Mouse (Mus musculus) megakaryocyte-erythroid progenitor cell, adult 5-6 weeks (primary cell): ENCODE results near the gene Trp53i13. TPM values are rescaled to one million over a fixed set of nuclear protein-coding genes. Genes with fewer than 3 reads are reported as not detected.

ENCODE experiments used
- ATAC-seq: replicated peaks from 2 replicates; pipeline ENCODE4 v1.8.0; 2016; ENCODE audit warnings: mild to moderate bottlenecking, inconsistent platforms; ENCODE audit not compliant: severe bottlenecking, poor library complexity, low FRiP score, low TSS enrichment
- total RNA-seq, 2 experiments: library from RNA; stranded (forward) in 1 of 2; stranded (reverse) in 1 of 2; fragments of 200-1000, 215-1000 nt in 1 of 2; fragments of >200 nt in 1 of 2; fragmentation: Nextera tagmentation in 1 of 2; gene quantifications; 2 replicates each; pipeline ENCODE4 v1.2.3; 2014 to 2017

Trp53i13 gene
- total RNA-seq, 2 experiments from 2014 or later: 0.66 to 11.1 TPM

DNA sequence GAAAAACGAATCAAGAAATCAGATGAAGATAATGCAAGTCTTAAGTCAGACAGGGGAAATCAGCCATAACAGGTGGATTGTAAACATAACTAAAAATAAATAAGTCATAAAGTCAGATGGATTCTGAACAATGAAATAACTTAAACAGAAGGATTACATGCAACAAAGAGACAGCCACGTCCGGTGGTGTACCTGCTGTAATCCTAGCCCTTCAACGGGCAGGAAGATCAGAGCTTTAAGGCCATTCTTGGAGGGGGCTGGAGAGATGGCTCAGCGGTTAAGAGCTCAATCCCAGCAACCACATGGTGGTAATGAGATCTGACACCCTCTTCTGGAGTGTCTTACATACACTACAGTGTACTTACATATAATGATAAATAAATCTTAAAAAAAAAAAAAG lies 4.4 kb downstream of the Trp53i13 start:
- ATAC-seq: no peak

DNA sequence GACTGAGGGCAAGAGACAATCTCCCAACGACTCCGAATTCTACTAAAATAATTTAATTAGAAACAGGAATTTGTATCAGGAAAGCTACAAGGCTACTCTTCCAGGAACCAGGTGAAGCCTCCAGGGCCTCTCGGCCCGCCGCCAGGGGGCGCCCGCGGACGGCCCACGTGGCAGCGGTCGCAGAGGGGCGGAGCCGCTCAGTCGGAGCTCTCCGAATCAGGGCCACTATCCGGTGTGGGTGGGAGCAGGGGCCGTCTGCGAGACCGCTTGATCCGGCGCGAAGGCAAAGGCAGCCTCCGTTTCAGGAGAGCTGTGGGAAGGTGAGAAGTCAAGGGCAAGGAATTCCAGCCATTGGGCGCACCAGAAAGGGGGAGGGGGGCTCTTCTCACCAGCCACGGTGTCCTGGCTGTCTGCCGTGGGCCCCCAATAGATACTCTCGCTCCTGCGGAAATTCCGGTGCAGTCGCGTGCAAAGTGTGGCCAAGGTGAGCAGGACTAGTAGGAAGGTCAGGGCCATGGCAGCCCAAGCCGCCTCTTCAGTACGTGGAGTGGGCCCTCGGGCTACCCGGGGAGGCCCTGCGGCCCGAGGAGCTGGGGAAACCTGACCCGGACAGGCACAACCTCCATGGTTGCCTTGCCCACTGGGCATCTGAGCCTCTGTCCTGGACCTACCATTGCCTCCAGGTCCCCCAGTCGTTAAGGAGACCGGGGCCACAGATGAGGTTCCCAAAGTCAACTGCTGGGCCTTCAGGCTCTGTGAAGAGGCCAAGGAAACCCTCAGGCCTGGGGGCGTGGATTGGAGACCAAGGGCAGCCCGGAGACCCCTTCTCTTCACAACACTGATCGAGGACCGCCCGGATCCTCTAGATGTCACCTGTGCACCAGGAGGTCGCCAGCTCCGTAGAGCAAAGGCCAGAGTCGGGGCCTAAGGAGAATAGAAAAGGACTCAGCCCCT lies 7.4 kb downstream of the Trp53i13 start:
- ATAC-seq: peak; percentile 58

DNA sequence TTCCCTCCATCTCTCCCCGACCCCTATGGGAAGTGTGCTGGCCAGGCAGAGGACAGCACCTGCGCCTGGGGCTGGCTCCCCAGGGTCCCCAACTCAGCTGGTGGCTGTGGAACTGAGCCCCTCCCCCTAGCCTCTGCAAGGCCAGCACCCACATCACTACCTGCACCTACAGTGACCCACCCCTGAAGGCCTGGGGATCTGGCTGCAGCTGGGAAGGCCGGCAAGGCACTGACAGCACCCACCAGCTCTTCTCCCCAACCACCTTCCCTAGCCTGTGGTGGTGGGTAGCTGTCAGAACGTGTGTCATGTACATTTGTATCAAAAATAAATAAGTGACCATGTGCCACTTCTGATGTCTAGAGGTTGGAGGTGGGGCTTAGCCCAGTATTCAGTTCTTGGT lies 8.4 kb downstream of the Trp53i13 start:
- no peak for ATAC-seq

DNA sequence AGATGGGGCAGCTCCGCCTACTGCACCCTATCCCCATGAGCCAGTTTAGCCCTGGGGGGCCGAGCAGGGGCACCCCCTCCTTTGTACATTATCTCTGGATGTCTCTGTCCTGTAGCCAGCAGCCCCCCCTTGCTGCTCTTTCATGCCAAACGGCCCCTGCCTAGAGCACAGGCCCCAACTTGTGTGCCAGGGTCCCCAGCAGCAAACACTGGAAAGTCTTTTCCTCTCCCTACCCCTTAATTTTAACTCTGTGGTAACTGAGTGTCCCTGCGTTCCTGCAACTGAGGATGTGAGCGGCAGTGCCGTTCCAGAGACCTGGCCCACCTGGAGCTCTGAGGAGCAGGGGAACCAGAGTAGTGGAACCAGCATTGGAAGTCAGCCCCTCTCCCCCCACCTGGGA lies 8.8 kb downstream of the Trp53i13 start:
- no peak for ATAC-seq

DNA sequence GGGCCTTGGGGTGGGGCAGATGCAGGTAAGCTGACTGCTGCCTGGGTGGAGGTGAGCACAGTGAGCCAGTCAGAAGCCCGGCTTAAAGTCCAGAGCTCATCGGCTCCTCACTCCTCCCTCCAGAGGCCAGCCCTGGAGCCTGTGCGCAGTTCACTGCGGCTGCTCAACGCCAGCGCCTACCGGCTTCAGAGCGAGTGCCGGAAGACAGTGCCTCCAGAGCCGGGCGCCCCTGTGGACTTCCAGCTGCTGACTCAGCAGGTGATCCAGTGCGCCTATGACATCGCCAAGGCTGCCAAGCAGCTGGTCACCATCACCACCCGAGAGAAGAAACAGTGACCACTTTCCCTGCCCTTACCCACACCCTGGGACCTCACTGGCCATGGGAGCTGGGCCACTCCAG lies 9.5 kb downstream of the Trp53i13 start:
- no peak for ATAC-seq

DNA sequence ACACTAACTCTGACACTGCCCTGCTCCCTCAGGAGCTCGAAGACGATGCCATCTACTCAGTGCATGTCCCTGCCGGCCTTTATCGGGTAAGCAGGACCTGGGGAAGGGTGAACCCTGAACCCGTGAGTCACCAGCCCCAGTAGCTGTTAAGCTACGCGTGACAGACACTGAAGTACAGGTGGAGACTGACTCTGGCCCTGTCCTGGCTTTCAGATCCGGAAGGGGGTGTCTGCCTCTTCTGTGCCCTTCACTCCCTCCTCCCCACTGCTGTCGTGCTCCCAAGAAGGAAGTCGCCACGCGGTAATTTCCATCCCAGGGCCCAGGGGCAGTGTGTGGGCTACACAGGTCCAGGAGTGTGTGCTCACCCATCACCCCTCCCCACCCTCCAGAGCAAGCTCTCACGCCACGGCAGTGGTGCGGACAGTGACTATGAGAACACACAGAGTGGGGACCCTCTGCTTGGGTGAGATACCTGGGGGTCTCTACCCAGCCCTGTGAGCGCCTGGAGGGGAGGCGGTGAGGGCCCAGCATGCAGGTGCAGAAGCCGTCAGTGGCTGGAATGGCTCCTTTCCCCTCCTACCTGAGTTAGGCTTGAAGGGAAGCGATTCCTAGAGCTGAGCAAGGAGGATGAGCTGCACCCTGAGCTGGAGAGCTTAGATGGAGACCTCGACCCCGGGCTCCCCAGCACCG lies 10.3 kb downstream of the Trp53i13 start:
- no peak for ATAC-seq

DNA sequence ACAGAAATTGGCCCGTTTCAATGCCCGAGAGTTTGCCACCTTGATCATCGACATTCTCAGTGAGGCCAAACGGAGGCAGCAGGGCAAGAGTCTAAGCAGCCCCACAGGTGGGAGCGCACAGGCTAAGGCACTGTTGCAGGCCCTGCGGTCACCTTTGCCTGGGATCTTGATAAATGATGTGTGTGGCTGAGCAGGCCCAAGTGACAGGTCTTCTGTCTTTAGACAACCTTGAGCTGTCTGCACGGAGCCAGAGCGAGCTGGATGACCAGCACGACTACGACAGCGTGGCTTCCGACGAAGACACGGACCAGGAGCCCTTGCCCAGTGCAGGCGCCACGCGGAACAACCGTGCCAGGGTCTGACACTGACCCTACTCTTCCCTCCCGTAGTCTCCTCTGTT lies 11.4 kb downstream of the Trp53i13 start:
- ATAC-seq: no peak

DNA sequence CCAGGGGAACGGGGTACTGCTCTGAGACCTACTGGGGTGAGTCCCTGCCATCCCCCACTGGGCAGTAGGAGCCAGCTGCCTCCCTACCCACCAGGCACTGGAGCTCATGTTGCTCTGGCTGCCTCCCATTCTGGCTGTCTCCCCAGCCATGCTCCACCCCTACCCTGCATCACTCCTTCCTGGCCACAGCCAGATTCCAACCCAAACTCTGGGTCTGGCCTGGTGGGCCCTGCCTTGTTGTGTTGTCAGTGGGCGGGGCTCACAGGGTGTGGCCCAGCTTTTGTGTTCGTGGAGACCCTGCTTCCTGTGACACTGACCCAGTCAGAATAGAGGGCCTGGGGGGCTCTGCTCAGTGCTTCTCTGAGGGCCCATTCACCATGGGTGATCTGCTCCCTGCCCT lies 12.3 kb downstream of the Trp53i13 start:
- no peak for ATAC-seq

DNA sequence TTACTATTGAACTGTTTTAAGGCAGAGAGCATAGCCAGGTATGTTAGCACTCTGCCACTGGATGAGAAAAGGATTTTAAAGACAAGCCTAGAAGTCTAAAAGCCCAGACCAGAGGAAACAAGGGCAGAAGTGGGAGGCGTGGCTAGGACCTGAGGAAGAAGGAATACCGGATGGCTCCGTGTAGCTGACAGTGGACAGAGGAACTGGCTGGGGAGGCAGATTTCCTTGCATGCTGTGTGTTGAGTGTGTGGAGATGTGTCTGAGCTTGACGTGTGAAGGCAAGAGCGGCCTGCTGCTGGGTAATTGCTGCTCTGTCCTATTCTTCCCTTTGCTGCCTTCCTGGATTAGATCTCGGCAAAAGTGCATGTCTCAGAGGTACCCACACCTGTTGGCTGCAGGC lies 13.3 kb downstream of the Trp53i13 start:
- ATAC-seq: no peak

DNA sequence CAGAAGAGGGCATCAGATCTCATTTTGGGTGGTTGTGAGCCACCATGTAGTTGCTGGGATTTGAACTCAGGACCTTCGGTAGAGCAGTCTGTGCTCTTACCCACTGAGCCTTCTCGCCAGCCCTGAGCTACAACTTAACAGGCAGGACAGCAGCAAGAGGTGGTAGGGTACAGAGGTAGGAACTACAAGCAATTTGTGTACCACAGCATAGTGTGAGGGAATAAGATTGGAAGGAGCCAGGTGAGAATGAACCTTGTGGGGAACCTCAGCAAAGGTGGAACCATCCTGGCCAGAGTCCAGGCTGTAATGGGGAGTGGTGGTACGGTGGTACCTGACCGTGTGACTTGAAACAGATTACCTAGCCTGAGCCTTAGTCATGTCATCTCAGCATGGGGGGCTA lies 13.8 kb downstream of the Trp53i13 start:
- no peak for ATAC-seq

DNA sequence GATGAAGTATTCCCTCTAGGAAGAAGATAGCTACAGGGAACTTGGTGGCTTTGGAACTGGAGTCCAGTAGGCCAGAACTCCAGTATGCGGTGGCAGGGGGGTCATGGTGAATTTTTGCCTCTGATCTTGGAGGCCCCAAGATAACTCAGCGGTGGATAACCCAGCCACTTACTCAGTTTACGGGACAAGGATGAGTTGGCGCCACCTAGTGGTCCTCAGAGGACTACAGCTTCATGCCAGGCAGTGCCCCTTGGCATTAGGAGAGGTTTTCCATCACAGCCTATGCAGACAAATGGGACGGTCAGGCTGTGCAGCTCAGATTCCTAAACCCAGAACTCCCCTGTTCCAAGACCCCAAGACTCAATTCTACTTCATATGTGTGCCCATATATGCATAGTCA lies 14.4 kb downstream of the Trp53i13 start:
- ATAC-seq: peak; percentile 42; the same call in 1 of the 2 replicates

DNA sequence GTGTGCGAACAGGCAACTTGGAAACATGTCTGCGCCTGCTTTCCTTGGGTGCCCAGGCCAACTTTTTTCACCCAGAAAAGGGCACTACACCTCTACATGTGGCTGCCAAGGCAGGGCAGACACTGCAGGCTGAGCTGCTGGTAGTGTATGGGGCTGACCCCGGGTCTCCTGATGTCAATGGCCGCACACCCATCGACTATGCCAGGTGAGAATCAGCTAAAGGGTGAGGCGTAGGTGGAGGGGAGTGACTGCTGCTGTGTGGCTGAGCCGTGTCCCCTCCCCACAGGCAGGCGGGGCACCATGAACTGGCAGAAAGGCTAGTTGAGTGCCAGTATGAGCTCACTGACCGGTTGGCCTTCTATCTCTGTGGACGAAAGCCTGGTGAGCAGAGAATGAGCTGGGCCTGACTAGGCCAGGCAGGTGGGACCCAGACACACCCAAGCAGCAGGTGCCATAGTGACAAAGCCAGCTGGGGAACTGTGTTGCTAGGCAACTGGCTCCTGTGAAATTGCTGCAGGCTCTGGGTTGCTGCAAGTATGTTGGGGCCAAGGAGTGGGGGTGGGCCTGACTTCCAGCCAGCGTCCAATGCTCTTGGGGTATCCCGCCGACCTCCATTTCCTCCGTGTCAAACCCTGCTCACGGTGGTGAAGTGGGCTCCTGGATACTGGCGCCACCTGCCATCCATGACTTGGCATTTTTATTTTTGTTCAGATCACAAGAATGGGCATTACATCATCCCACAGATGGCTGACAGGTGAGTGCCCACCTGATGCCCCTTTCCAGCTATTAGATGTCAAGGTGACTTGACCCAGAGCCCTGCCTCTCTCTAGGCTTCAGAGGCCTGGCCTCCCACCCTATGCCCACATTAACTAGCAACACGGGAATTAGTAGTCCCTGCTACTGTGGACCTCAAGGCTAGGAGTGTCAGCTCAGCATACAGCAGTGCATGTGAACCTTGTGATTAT lies 15.1 kb downstream of the Trp53i13 start:
- ATAC-seq: no peak

DNA sequence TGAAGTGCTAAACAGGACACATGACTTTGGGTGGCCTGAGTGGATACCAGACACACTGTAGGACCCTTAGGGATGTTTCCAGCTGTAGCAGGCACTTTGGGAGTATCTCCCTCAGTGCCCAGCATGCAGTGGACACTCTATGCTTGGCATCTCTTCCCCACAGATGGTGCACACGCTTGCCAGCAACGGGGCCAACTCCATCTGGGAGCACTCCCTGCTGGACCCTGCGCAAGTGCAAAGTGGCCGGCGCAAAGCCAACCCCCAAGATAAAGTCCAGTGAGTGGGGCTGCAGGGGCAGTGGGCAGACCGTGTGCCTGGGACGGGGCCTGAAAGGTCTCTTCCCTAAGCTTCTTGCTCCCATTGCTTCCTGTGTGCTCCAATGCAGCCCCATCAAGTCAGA lies 16.4 kb downstream of the Trp53i13 start:
- ATAC-seq: no peak

DNA sequence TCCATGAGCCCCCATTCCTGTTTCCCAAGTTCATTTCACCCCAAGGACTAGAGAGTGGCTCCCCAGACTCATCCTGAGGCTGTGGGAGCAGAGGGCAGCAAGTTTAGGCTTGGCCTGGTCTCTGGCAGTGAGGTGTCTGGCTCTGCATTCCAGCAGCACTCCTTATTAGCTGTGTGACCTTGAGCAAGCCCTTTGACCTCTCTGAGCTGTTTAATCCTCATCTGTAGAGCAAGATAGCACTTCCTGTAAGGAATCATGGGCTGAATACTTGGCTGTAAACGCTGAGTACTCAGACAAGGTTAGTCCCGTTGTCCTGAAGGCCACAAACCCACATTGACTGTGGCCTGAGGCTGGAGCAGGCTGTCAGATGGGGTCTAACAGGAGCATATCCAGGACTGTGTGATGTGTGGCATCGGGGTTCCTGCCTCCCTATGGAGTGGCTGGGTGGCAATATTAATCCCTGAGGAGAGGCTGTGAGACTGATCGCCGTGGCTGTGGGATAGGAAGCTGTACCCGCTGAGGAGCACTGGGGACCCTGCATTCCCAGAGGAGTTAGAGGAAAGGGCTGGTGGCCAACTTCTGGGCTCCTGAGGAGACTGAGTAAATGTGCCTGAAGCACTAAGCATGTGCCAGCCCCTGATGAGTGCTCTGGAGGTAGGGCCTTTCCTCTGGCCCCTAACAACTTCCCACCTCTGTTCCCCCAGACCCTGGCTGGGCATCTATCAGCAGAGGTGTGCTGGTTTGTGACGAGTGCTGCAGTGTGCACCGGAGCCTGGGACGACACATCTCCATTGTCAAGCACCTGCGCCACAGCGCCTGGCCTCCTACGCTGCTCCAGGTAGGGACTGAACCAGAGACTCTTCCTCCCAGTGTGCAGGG lies 17.3 kb downstream of the Trp53i13 start:
- no peak for ATAC-seq

DNA sequence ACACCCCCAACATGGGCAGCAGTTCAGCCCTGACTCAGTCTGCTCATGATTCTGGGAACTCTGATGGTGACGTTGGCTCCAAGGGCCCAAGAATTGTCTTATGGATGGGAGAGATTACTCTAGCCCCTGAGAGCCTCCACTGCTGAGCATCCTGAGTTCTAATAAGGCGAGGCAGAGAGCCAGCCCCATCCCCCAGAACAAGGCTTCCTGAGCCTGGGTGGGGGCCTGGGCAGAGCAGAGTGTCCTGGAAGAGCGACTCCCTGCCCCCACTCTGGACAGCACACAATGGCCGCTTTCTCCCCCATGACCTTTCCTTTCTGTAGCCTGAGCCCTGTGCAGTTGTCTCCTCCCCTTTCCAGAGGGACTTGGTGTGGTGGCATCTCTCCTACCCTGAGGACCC lies 17.9 kb downstream of the Trp53i13 start:
- no peak for ATAC-seq

DNA sequence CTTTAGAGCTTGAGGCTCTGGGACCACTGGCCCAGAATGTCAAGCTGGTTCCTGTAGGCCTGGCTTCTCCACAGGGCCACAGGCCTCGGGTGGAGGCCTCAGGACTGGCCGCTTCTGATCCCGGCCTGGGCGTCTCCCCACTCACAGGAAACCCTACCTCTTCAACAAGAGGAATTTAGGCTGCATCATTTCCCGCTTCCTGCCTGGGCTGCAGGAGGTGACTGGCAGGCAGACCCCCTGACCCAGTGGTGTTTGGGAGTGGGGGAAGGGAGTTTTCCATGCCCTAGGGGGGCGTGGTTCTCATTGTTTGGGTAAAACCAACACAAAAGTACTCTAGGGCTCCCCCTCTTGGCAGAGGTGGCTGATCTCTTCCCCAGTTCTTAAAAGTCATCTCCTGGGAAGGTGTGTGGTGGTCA lies 18.4 kb downstream of the Trp53i13 start:
- no peak for ATAC-seq

DNA sequence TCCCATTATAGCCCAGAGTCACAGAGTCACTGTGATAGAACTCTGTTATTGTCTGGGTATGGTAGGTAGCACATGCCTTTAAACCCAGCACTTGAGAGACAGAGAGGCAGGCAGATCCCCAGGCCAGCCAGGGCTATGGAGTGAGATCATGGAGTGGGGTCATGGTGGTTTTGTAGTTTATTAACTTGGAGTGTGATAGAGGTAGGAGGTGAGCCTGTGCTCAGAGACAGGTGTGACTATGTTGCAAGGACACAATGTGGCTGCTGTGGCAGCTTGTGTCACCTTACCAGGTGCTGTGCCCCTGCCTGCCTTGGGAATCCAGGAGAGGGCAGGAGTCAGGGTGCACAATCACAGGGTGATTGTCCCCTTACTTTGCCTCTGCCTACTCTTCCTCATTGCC lies 20.3 kb downstream of the Trp53i13 start:
- no peak for ATAC-seq

DNA sequence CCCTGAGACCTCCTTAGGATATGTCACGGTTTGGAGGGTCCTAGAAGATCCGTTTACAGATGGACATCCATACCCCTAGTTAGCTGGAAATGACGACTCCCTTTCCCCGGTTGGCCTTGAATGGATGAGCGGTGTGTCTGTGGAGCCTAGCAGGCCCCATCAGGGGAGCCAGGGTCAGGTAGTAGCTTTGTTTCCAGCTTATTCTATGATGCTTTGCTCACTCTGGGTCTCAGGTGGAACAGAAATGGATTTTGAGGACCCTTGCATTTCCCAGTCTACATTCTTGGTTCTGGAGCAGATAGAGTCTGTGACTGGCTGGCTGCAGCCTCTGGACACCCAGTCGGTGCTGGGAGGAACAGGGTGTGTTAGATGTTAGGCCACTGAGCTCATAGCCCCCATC lies 21.0 kb downstream of the Trp53i13 start:
- ATAC-seq: no peak

DNA sequence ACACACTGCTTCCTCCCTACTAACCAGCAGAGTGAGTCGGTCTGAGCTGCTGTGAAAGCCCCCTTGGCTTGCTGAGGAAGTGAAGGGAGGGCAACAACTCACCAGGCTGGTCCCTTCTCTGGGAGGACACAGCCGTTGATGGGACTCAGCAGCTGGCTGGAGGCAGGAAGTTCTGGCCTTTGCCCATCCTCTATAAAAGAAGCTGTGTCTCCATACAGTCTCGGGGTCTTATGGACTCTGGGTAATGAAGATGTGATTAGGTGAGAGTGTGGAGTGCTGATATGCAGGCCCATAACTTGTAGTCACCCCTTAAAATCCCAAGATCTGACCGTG lies 21.5 kb downstream of the Trp53i13 start:
- no peak for ATAC-seq
